Mouse (Mus musculus) forebrain, embryonic 15.5 days (tissue): ENCODE results near the gene Rhog. TPM values are rescaled to one million over a fixed set of nuclear protein-coding genes. Genes with fewer than 3 reads are reported as not detected.

Experiments used
- ATAC-seq: fragments of 200-750 bp; cut with Nextera tagmentation; replicated peaks from 2 replicates; pipeline ENCODE4 v1.8.0; 2017; ENCODE audit warnings: mild to moderate bottlenecking, moderate TSS enrichment, moderate library complexity
- H3K27ac ChIP-seq: fragments of 300-500 bp; sonication (generic); replicated peaks from 2 replicates; pipeline ENCODE4 v1.5.1; 2015; ENCODE audit warnings: mild to moderate bottlenecking, inconsistent platforms
- H3K27me3 ChIP-seq: fragments of 300-500 bp; sonication (generic); 2 replicates; pipeline ENCODE4 v1.6.1; 2015; ENCODE audit warnings: inconsistent platforms
- H3K36me3 ChIP-seq: fragments of 300-500 bp; sonication (generic); 2 replicates; pipeline ENCODE4 v1.6.1; 2015; ENCODE audit warnings: mild to moderate bottlenecking, inconsistent platforms
- H3K4me1 ChIP-seq: fragments of 300-500 bp; sonication (generic); 2 replicates; pipeline ENCODE4 v1.6.1; 2015; ENCODE audit warnings: inconsistent platforms
- H3K4me2 ChIP-seq: fragments of 300-500 bp; sonication (generic); replicated peaks from 2 replicates; pipeline ENCODE4 v1.6.1; 2015; ENCODE audit warnings: mild to moderate bottlenecking, inconsistent platforms
- H3K4me3 ChIP-seq: fragments of 300-500 bp; sonication (generic); 2 replicates; pipeline ENCODE4 v1.5.1; 2015; ENCODE audit warnings: mild to moderate bottlenecking, inconsistent platforms
- H3K9ac ChIP-seq: fragments of 300-500 bp; sonication (generic); replicated peaks from 2 replicates; pipeline ENCODE4 v1.6.1; 2015; ENCODE audit warnings: mild to moderate bottlenecking, inconsistent platforms
- H3K9me3 ChIP-seq: fragments of 300-500 bp; sonication (generic); 2 replicates; pipeline ENCODE4 v1.6.1; 2016; ENCODE audit warnings: inconsistent platforms
- WGBS: fragments of 180-500 bp; shearing (Covaris S2); methylation state at CpG from one replicate; pipeline ENCODE4 v1.1.7; 2015; ENCODE audit warnings: mixed read lengths; 5-methylcytosine and 5-hydroxymethylcytosine counted together
- polyA plus RNA-seq: library from polyadenylated mRNA; unstranded; fragments of >200 nt; fragmentation: Nextera tagmentation; extraction: Ambion mirVana; gene quantifications from 2 replicates; pipeline ENCODE4 v1.2.1, GENCODE M21; 2015

The Rhog gene
- polyA plus RNA-seq, 1 experiment from 2014 or later, result 16.7 TPM

GRCm38 (mm10) chr7:102208806-102209363 is 47.0 kb downstream of the Rhog start:
- peak overlapping the region; percentile 72 for H3K4me2 ChIP-seq
- H3K9me3 ChIP-seq, result no peaks in the 10 kb centered on the region
- no peaks in the 10 kb centered on the region for H3K36me3 ChIP-seq
- no peak overlapping the region for H3K27ac ChIP-seq
- H3K4me3 ChIP-seq, result peak overlapping the region; percentile 80
- H3K27me3 ChIP-seq, result no peaks in the 10 kb centered on the region
- H3K9ac ChIP-seq, result peak overlapping the region; percentile 78
- no peak for ATAC-seq
- WGBS, result 53% methylated on average over 4 of the region's 4 CpGs
- peaks cover 22% of the 10 kb centered on the region for H3K4me1 ChIP-seq

DNA sequence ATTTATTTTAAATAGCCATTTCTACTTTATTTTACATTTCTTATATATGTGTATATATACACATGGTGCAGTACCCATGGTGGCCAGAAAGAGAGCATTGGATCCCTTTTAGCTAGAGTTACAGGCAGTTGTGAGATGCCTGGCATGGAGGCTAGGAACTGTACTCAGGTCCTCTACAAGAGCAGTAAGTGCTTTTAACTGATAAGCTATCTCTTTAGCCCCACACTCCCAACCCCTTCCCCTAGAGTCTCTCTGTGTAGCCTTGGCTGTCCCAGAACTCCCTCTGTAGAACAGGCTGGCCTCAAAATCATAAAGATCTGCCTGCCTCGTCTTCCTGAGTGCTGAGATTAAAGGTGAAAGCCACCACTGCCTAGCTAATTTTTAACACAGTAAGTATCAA is 50.2 kb downstream of the Rhog start:
- Histone ChIP-seq H3K4me2 (no peak overlapping the region), H3K27me3 (no peaks in the 10 kb centered on the region), H3K27ac (no peak overlapping the region), H3K4me1 (peaks cover 19% of the 10 kb centered on the region), H3K4me3 (no peak overlapping the region), H3K36me3 (no peaks in the 10 kb centered on the region), H3K9me3 (no peaks in the 10 kb centered on the region), H3K9ac (no peak overlapping the region)
- ATAC-seq, result no peak
- WGBS, result 87% methylated on average over 1 of the region's 1 CpGs

GRCm38 (mm10) chr7:102204296-102204857 is 51.5 kb downstream of the Rhog start:
- Histone ChIP-seq H3K4me3 (no peak overlapping the region), H3K27ac (no peak overlapping the region), H3K4me1 (peaks cover 19% of the 10 kb centered on the region), H3K36me3 (no peaks in the 10 kb centered on the region), H3K9me3 (no peaks in the 10 kb centered on the region), H3K9ac (no peak overlapping the region), H3K4me2 (no peak overlapping the region), H3K27me3 (no peaks in the 10 kb centered on the region)
- ATAC-seq, result no peak
- 91% methylated on average over 3 of the region's 3 CpGs for WGBS

- H3K4me3 ChIP-seq, result no peak overlapping the region
- H3K4me1 ChIP-seq, result no peaks in the 10 kb centered on the region
- H3K9me3 ChIP-seq, result no peaks in the 10 kb centered on the region
- no peaks in the 10 kb centered on the region for H3K27me3 ChIP-seq
- H3K36me3 ChIP-seq, result no peaks in the 10 kb centered on the region
- H3K27ac ChIP-seq, result no peak overlapping the region
- H3K4me2 ChIP-seq, result no peak overlapping the region
- ATAC-seq, result no peak
- H3K9ac ChIP-seq, result no peak overlapping the region
These were observed 54.7 kb downstream of the Rhog start for GRCm38 (mm10) chr7:102200996-102201785.

- Histone ChIP-seq H3K27ac (no peak overlapping the region), H3K27me3 (no peaks in the 10 kb centered on the region), H3K4me1 (no peaks in the 10 kb centered on the region), H3K9me3 (no peaks in the 10 kb centered on the region), H3K9ac (no peak overlapping the region), H3K4me3 (no peak overlapping the region), H3K36me3 (no peaks in the 10 kb centered on the region), H3K4me2 (no peak overlapping the region)
- 85% methylated on average over 3 of the region's 3 CpGs for WGBS
- ATAC-seq, result no peak
These were observed 55.3 kb downstream of the Rhog start for GRCm38 (mm10) chr7:102200576-102200975.

- H3K9me3 ChIP-seq, result no peaks in the 10 kb centered on the region
- WGBS, result 87% methylated on average over 1 of the region's 1 CpGs
- H3K4me2 ChIP-seq, result no peak overlapping the region
- peaks cover 63% of the 10 kb centered on the region for H3K36me3 ChIP-seq
- H3K4me3 ChIP-seq, result no peak overlapping the region
- H3K9ac ChIP-seq, result no peak overlapping the region
- no peaks in the 10 kb centered on the region for H3K4me1 ChIP-seq
- no peak for ATAC-seq
- no peak overlapping the region for H3K27ac ChIP-seq
- no peaks in the 10 kb centered on the region for H3K27me3 ChIP-seq
These were observed 63.5 kb downstream of the Rhog start for GRCm38 (mm10) chr7:102192356-102192755.

Other genes with a start within 250 kb of the Rhog start
- 3.4 and 4.4 TPM in 2 replicates for gene Il18bp, start 237.4 kb downstream of the Rhog start, polyA plus RNA-seq
- 32.1 and 33.0 TPM in 2 replicates for gene Rnf121, start 190.6 kb downstream of the Rhog start, polyA plus RNA-seq
- gene Xndc1, start 190.5 kb downstream of the Rhog start, polyA plus RNA-seq, result 40.3 TPM in 2 replicates
- 1.5 and 1.9 TPM in 2 replicates for gene Xntrpc, start 190.3 kb downstream of the Rhog start, polyA plus RNA-seq
- gene Trpc2, start 172.9 kb downstream of the Rhog start, polyA plus RNA-seq, result 0.29 TPM in 1 of 2 replicates, not detected in the other
- 0.17 and 0.28 TPM in 2 replicates for gene Art1, start 154.3 kb downstream of the Rhog start, polyA plus RNA-seq
- gene Art5, start 146.6 kb downstream of the Rhog start, polyA plus RNA-seq, result 0.83 and 0.97 TPM in 2 replicates
- not detected in 2 replicates for gene Chrna10, start 139.2 kb downstream of the Rhog start, polyA plus RNA-seq
- gene Nup98, start 45.9 kb downstream of the Rhog start, polyA plus RNA-seq, result 24.2 and 24.7 TPM in 2 replicates
- gene Pgap2, start 45.8 kb downstream of the Rhog start, polyA plus RNA-seq, result 52.9 and 54.1 TPM in 2 replicates
- gene Stim1, start 11.8 kb upstream of the Rhog start, polyA plus RNA-seq, result 9.6 and 11.1 TPM in 2 replicates
- 95.7 and 101 TPM in 2 replicates for gene Rrm1, start 185.6 kb upstream of the Rhog start, polyA plus RNA-seq
- gene Olfr543, start 225.6 kb upstream of the Rhog start, polyA plus RNA-seq, result 0.23 and 0.38 TPM in 2 replicates
- gene Olfr544, start 232.3 kb upstream of the Rhog start, polyA plus RNA-seq, result 0.06 and 0.13 TPM in 2 replicates
- gene Olfr545, start 243.5 kb upstream of the Rhog start, polyA plus RNA-seq, result 0.05 and 0.15 TPM in 2 replicates